Mouse (Mus musculus): Measurements from ENCODE around the gene Taldo1.

DNA sequence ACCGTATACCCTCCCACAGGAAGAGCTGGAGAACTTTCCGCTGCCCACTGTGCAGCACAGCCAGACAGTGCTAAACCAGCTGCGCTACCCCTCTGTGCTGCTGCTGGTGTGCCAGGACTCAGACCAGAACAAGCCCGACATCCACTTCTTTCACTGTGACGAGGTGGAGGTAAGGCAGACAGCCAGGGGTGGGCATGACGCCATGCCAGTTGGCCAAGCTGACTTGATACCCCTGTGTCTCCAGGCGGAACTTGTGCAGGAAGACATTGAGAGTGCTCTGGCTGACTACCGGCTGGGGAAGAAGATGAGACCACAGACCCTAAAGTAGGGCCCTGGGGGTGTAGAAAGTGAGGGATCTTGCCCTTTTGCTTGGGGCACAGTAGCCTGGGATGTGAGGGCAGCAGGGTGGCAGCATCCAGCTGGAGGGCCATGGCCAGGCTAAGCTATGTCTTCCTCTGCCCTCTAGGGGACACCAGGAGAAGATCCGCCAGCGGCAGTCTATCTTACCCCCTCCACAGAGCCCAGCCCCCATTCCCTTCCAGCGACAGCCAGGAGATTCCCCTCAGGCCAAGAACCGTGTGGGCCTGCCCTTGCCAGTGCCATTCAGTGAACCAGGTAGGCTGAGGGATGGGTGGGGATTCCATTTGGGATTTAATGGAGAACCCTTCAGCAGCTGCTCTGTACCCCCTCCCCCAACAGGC, 36.2 kb upstream of the Taldo1 start:
- TF ChIP-seq POLR2A (IDR thresholded peaks at IDR 0.05; ENCODE audit: borderline replicate concordance, extremely low read depth, low read depth, low read length) (no peak), CTCF (IDR thresholded peaks at IDR 0.05; ENCODE audit: insufficient read depth, low read length) (0 out of 2 replicates have a peak, but pooled peaks have one; percentile 9)

Measured in lung, adult 2 months (tissue).